Mouse (Mus musculus) CH12.LX (cell line): ENCODE data around the gene B9d1. TPM values are rescaled to one million over a fixed set of nuclear protein-coding genes. Genes with fewer than 3 reads are reported as not detected.

Source experiments
- DNase-seq: peaks from one replicate; pipeline ENCODE4 v3.0.0-alpha.2; 2013; ENCODE audit errors: extremely low read depth
- H3K27ac ChIP-seq: 2 replicates; pipeline ENCODE4 v1.5.1; 2012; ENCODE audit warnings: low read depth, mild to moderate bottlenecking, control low read depth, moderate library complexity; ENCODE audit not compliant: insufficient read depth
- H3K27me3 ChIP-seq: replicated peaks from 2 replicates; pipeline ENCODE3; 2012; ENCODE audit warnings: inconsistent platforms
- H3K36me3 ChIP-seq, 2 experiments: replicated peaks in 1 of 2; 2 replicates each; pipeline versions ENCODE3 to v1.6.1; 2012; ENCODE audit warnings: inconsistent platforms in 1 of 2, low read length in 1 of 2, mild to moderate bottlenecking in 1 of 2, mixed read lengths in 1 of 2, moderate library complexity in 1 of 2; ENCODE audit not compliant: control insufficient read depth in 1 of 2, insufficient read depth in 1 of 2
- H3K4me1 ChIP-seq, 2 experiments: 2 replicates each; pipeline ENCODE4 v1.6.1; 2012; ENCODE audit warnings: inconsistent platforms in 1 of 2, moderate library complexity in 1 of 2; ENCODE audit not compliant: insufficient read depth in 2 of 2, control insufficient read depth in 1 of 2
- H3K4me2 ChIP-seq: 2 replicates; pipeline ENCODE4 v1.6.1; 2012; ENCODE audit warnings: low read depth, mild to moderate bottlenecking, control low read depth; ENCODE audit not compliant: poor library complexity, insufficient read depth, severe bottlenecking
- H3K4me3 ChIP-seq, 3 experiments: fragments of 150-350 bp in 1 of 3; sonication (generic) in 1 of 3; replicated peaks in 1 of 3; 2 replicates each; pipeline versions ENCODE3 to v1.5.1; 2011 to 2012; ENCODE audit warnings: low read depth in 2 of 3, low read length in 2 of 3, mild to moderate bottlenecking in 2 of 3, moderate library complexity in 2 of 3, control low read depth in 1 of 3, improper control_type of control experiment in 1 of 3, inconsistent platforms in 1 of 3, mixed read lengths in 1 of 3; ENCODE audit not compliant: poor library complexity in 1 of 3
- H3K79me2 ChIP-seq: replicated peaks from 2 replicates; pipeline ENCODE4 v1.6.1; 2012; ENCODE audit warnings: mild to moderate bottlenecking, moderate library complexity; ENCODE audit not compliant: control insufficient read depth, poor library complexity, insufficient read depth, severe bottlenecking; ENCODE audit errors: extremely low read depth
- H3K9ac ChIP-seq: 2 replicates; pipeline ENCODE4 v1.6.1; 2012; ENCODE audit warnings: low read depth, mild to moderate bottlenecking, control low read depth, moderate library complexity; ENCODE audit not compliant: insufficient read depth
- H3K9me3 ChIP-seq: replicated peaks from 2 replicates; pipeline ENCODE3; 2012; ENCODE audit warnings: low read length, inconsistent platforms, mixed read lengths
- BHLHE40 ChIP-seq: IDR thresholded peaks from 2 replicates; pipeline ENCODE4 v1.6.1; 2011; ENCODE audit warnings: mild to moderate bottlenecking, low read depth, low read length, improper control_type of control experiment
- CHD2 ChIP-seq: IDR thresholded peaks from 2 replicates; pipeline ENCODE4 v1.6.1; 2011; ENCODE audit warnings: low read length, improper control_type of control experiment
- ELF1 ChIP-seq: IDR thresholded peaks from 2 replicates; pipeline ENCODE4 v1.6.1; 2014; ENCODE audit warnings: low read depth, mild to moderate bottlenecking, inconsistent platforms, low read length, improper control_type of control experiment
- ETS1 ChIP-seq: conservative IDR thresholded peaks from 2 replicates; pipeline ENCODE4 v1.6.1; 2012; ENCODE audit warnings: low read depth, mild to moderate bottlenecking, inconsistent platforms, low read length, improper control_type of control experiment, moderate library complexity
- KAT2A ChIP-seq: IDR thresholded peaks from 2 replicates; pipeline ENCODE4 v1.6.1; 2012; ENCODE audit warnings: low read length, improper control_type of control experiment, inconsistent platforms; ENCODE audit not compliant: insufficient replicate concordance
- MAFK ChIP-seq: IDR thresholded peaks from 2 replicates; pipeline ENCODE4 v1.6.1; 2011; ENCODE audit warnings: low read length, improper control_type of control experiment; ENCODE audit not compliant: insufficient replicate concordance
- MEF2A ChIP-seq: IDR thresholded peaks from 2 replicates; pipeline ENCODE4 v1.6.1; 2014; ENCODE audit warnings: low read depth, mild to moderate bottlenecking, inconsistent platforms, low read length, improper control_type of control experiment, borderline replicate concordance
- PAX5 ChIP-seq: IDR thresholded peaks from 2 replicates; pipeline ENCODE4 v1.6.1; 2012; ENCODE audit warnings: low read length, inconsistent platforms, mixed read lengths
- RAD21 ChIP-seq: IDR thresholded peaks from 2 replicates; pipeline ENCODE4 v1.6.1; 2011; ENCODE audit warnings: low read depth, mild to moderate bottlenecking, low read length, improper control_type of control experiment, moderate library complexity
- RCOR1 ChIP-seq: conservative IDR thresholded peaks from 2 replicates; pipeline ENCODE4 v1.6.1; 2012; ENCODE audit warnings: low read depth, mild to moderate bottlenecking, inconsistent platforms, low read length, improper control_type of control experiment
- SIN3A ChIP-seq: IDR thresholded peaks from 2 replicates; pipeline ENCODE4 v1.6.1; 2012; ENCODE audit warnings: low read length, improper control_type of control experiment, inconsistent platforms
- SMC3 ChIP-seq: IDR thresholded peaks from 2 replicates; pipeline ENCODE4 v1.6.1; 2011; ENCODE audit warnings: low read depth, low read length, improper control_type of control experiment
- USF1 ChIP-seq: IDR thresholded peaks from 2 replicates; pipeline ENCODE4 v1.6.1; 2014; ENCODE audit warnings: low read depth, mild to moderate bottlenecking, inconsistent platforms, low read length, improper control_type of control experiment
- ZC3H11A ChIP-seq: IDR thresholded peaks from 2 replicates; pipeline ENCODE4 v1.6.1; 2012; ENCODE audit warnings: low read depth, mild to moderate bottlenecking, inconsistent platforms, low read length, improper control_type of control experiment
- ZMIZ1 ChIP-seq: IDR thresholded peaks from 2 replicates; pipeline ENCODE4 v1.6.1; 2012; ENCODE audit warnings: low read depth, mild to moderate bottlenecking, inconsistent platforms, low read length, improper control_type of control experiment
- dilution Hi-C: fragments of 300-500 bp; cut with MboI; formaldehyde crosslinking; loops from 2 replicates; pipeline ENCODE4 v1.14.3; 2020; ENCODE audit warnings: low sequenced_read_pairs; ENCODE audit not compliant: extremely low pct_unique_long_range_greater_than_20kb, extremely low pct_ligation_motif_present
- in situ Hi-C: fragments of 300-500 bp; cut with MboI; formaldehyde crosslinking; loops from 3 replicates; pipeline ENCODE4 v1.14.3; 2019; ENCODE audit warnings: low sequenced_read_pairs, low pct_ligation_motif_present, low pct_unique_long_range_greater_than_20kb, mixed read lengths
- polyA plus RNA-seq: library from polyadenylated mRNA; unstranded; fragments of >175 nt; gene quantifications from 2 replicates; pipeline ENCODE4 v1.2.1, GENCODE M21; 2012; ENCODE audit warnings: low read depth; ENCODE audit not compliant: insufficient read length
- total RNA-seq, 2 experiments: library from RNA; depleted of rRNA; stranded (reverse); fragments of 300-350 nt in 1 of 2; fragments of >200 nt in 1 of 2; gene quantifications; 2 replicates each; pipeline ENCODE4 v1.2.3; 2012 to 2014

B9d1 gene
- total and polyA plus RNA-seq, 3 experiments = 19.2 to 62.9 (median 26.2) TPM

DNA sequence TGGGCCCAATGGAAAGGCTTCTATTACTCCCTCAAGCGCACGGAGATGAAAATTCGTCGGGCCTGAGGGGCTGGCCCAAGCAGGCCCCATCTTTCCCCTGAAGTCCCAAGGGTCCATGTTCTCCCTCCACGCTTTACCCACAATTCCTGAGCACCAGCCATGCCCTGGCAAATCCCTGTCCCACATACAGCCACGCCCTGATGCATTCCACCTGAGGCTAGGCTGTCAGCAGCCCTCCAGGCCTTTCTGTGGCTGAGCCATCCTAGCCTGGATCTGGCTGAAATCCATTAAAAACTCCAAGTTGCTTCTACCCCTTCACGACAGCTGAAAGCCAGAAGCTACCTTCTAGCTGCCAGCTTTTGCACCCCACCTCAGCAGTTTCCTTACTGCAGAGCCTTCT, 17.0 kb upstream of the B9d1 start:
- DNase-seq = no peak
- Histone ChIP-seq H3K9me3 (no peaks in the 10 kb centered on the region), H3K27ac (no peak overlapping the region), H3K4me2 (no peak overlapping the region), H3K27me3 (peaks cover 2% of the 10 kb centered on the region), H3K79me2 (0 out of 2 replicates have a peak, but pooled peaks cover 1% of the 10 kb centered on the region), H3K36me3 (peaks cover 43 to 58% of the 10 kb centered on the region in 2 experiments), H3K4me1 (peaks cover 8 to 17% of the 10 kb centered on the region in 2 experiments), H3K4me3 (no peak overlapping the region), H3K9ac (no peak overlapping the region)
- dilution Hi-C loops (no loop called here), in situ Hi-C loops (no loop called here)
- TF ChIP-seq MEF2A = no peak
- no peak for TF ChIP-seq SIN3A
- TF ChIP-seq ZC3H11A = no peak
- TF ChIP-seq BHLHE40 = no peak
- TF ChIP-seq CHD2 = no peak
- TF ChIP-seq USF1 = no peak
- TF ChIP-seq KAT2A = no peak

DNA sequence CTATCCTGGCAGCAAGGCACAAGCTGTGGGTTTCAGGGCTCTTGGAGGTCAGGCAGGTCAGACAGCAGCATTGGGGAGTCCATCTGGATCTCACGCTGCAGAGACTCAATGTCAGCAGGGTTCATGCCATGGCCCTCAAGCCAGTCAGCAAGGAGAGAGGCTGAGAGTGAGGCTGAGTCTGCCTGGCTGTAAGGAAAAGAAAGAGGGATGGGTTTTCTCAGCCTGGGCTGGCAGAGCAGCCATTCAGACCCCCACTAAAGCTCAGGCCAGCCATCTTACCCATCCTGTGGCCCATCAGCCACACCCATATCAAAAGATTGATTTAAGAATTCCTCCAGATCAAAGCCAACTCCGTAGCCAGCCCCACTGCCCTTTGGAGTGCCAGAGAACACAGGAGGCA, 15.9 kb upstream of the B9d1 start:
- no peak overlapping the region for H3K4me2 ChIP-seq
- no peak overlapping the region for H3K4me3 ChIP-seq
- TF ChIP-seq MAFK (no peak), ETS1 (no peak), ZMIZ1 (no peak), MEF2A (no peak), ELF1 (no peak), RCOR1 (no peak), PAX5 (no peak), RAD21 (no peak), SMC3 (no peak)
- peaks cover 11 to 23% of the 10 kb centered on the region in 2 experiments for H3K4me1 ChIP-seq
- H3K27ac ChIP-seq = no peak overlapping the region
- no peaks in the 10 kb centered on the region for H3K27me3 ChIP-seq
- H3K79me2 ChIP-seq = 0 out of 2 replicates have a peak, but pooled peaks cover 2% of the 10 kb centered on the region
- H3K36me3 ChIP-seq = peaks cover 43 to 58% of the 10 kb centered on the region in 2 experiments
- dilution Hi-C loops = no loop called here
- H3K9ac ChIP-seq = no peak overlapping the region
- no peaks in the 10 kb centered on the region for H3K9me3 ChIP-seq
- in situ Hi-C loops = no loop called here
- no peak for DNase-seq
